Mouse (Mus musculus) forebrain, embryonic 13.5 days (tissue): ENCODE results near the gene Ninj2. TPM values are rescaled to one million over a fixed set of nuclear protein-coding genes. Genes with fewer than 3 reads are reported as not detected.

Experiments
- ATAC-seq: fragments of 200-750 bp; cut with Nextera tagmentation; 2 replicates; pipeline ENCODE4 v1.8.0; 2017
- H3K27ac ChIP-seq: fragments of 300-500 bp; sonication (generic); 2 replicates; pipeline ENCODE4 v1.5.1; 2015; ENCODE audit warnings: inconsistent platforms, mild to moderate bottlenecking, moderate library complexity
- H3K27me3 ChIP-seq: fragments of 300-500 bp; sonication (generic); 2 replicates; pipeline ENCODE4 v1.6.1; 2015; ENCODE audit warnings: mild to moderate bottlenecking, inconsistent platforms
- H3K36me3 ChIP-seq: fragments of 300-500 bp; sonication (generic); 2 replicates; pipeline ENCODE4 v1.6.1; 2015; ENCODE audit warnings: mild to moderate bottlenecking, inconsistent platforms; ENCODE audit not compliant: poor library complexity, severe bottlenecking
- H3K4me1 ChIP-seq: fragments of 300-500 bp; sonication (generic); 2 replicates; pipeline ENCODE4 v1.6.1; 2015; ENCODE audit warnings: inconsistent platforms
- H3K4me2 ChIP-seq: fragments of 300-500 bp; sonication (generic); 2 replicates; pipeline ENCODE4 v1.6.1; 2015; ENCODE audit warnings: inconsistent platforms, mild to moderate bottlenecking, moderate library complexity
- H3K4me3 ChIP-seq: fragments of 300-500 bp; sonication (generic); 2 replicates; pipeline ENCODE4 v1.5.1; 2015; ENCODE audit warnings: mild to moderate bottlenecking, inconsistent platforms
- H3K9ac ChIP-seq: fragments of 300-500 bp; sonication (generic); 2 replicates; pipeline ENCODE4 v1.6.1; 2015; ENCODE audit warnings: mild to moderate bottlenecking, inconsistent platforms
- H3K9me3 ChIP-seq: fragments of 300-500 bp; sonication (generic); replicated peaks from 2 replicates; pipeline ENCODE4 v1.6.1; 2016; ENCODE audit warnings: inconsistent platforms
- WGBS: fragments of 180-500 bp; shearing (Covaris S2); methylation state at CpG from one replicate; pipeline ENCODE4 v1.1.7; 2015; 5-methylcytosine and 5-hydroxymethylcytosine counted together
- polyA plus RNA-seq: library from polyadenylated mRNA; unstranded; fragments of >200 nt; fragmentation: Nextera tagmentation; extraction: Ambion mirVana; gene quantifications from 2 replicates; pipeline ENCODE4 v1.2.1, GENCODE M21; 2015

Ninj2 gene
- polyA plus RNA-seq, 1 experiment from 2014 or later = not detected

- 72% methylated on average over 5 of the region's 5 CpGs for WGBS
- Histone ChIP-seq H3K4me3 (no peak overlapping the region), H3K27ac (no peak overlapping the region), H3K36me3 (no peaks in the 10 kb centered on the region), H3K9ac (no peak overlapping the region), H3K27me3 (no peaks in the 10 kb centered on the region), H3K9me3 (no peaks in the 10 kb centered on the region), H3K4me2 (no peak overlapping the region), H3K4me1 (no peaks in the 10 kb centered on the region)
- ATAC-seq = no peak
These were observed 6.2 kb downstream of the Ninj2 start for GRCm38 (mm10) chr6:120099392-120099791.

GRCm38 (mm10) chr6:120101221-120101620 lies 8.1 kb downstream of the Ninj2 start:
- no peaks in the 10 kb centered on the region for H3K36me3 ChIP-seq
- H3K27me3 ChIP-seq = no peaks in the 10 kb centered on the region
- ATAC-seq = no peak
- 85% methylated on average over 12 of the region's 12 CpGs for WGBS
- no peak overlapping the region for H3K9ac ChIP-seq
- no peaks in the 10 kb centered on the region for H3K9me3 ChIP-seq
- no peak overlapping the region for H3K27ac ChIP-seq
- H3K4me2 ChIP-seq = no peak overlapping the region
- no peak overlapping the region for H3K4me3 ChIP-seq
- no peaks in the 10 kb centered on the region for H3K4me1 ChIP-seq

GRCm38 (mm10) chr6:120101996-120102395 lies 8.8 kb downstream of the Ninj2 start:
- H3K27ac ChIP-seq = no peak overlapping the region
- H3K36me3 ChIP-seq = no peaks in the 10 kb centered on the region
- H3K9ac ChIP-seq = no peak overlapping the region
- H3K9me3 ChIP-seq = no peaks in the 10 kb centered on the region
- no peaks in the 10 kb centered on the region for H3K4me1 ChIP-seq
- H3K27me3 ChIP-seq = no peaks in the 10 kb centered on the region
- ATAC-seq = no peak
- 80% methylated on average over 6 of the region's 6 CpGs for WGBS
- H3K4me3 ChIP-seq = no peak overlapping the region
- H3K4me2 ChIP-seq = no peak overlapping the region

- Histone ChIP-seq H3K4me2 (no peak overlapping the region), H3K4me3 (no peak overlapping the region), H3K27ac (no peak overlapping the region), H3K27me3 (no peaks in the 10 kb centered on the region), H3K4me1 (no peaks in the 10 kb centered on the region), H3K9me3 (no peaks in the 10 kb centered on the region), H3K9ac (no peak overlapping the region), H3K36me3 (no peaks in the 10 kb centered on the region)
- WGBS = 45% methylated on average over 1 of the region's 1 CpGs
- ATAC-seq = no peak
These were observed 10.0 kb downstream of the Ninj2 start for GRCm38 (mm10) chr6:120103104-120103503.

GRCm38 (mm10) chr6:120105055-120105454 lies 11.9 kb downstream of the Ninj2 start:
- Histone ChIP-seq H3K27me3 (no peaks in the 10 kb centered on the region), H3K9me3 (no peaks in the 10 kb centered on the region), H3K27ac (no peak overlapping the region), H3K9ac (no peak overlapping the region), H3K4me3 (no peak overlapping the region), H3K4me2 (no peak overlapping the region), H3K4me1 (no peaks in the 10 kb centered on the region), H3K36me3 (no peaks in the 10 kb centered on the region)
- ATAC-seq = no peak

GRCm38 (mm10) chr6:120107586-120107985 lies 14.4 kb downstream of the Ninj2 start:
- Histone ChIP-seq H3K36me3 (no peaks in the 10 kb centered on the region), H3K27ac (no peak overlapping the region), H3K9me3 (no peaks in the 10 kb centered on the region), H3K27me3 (no peaks in the 10 kb centered on the region), H3K4me1 (peaks cover 8% of the 10 kb centered on the region), H3K4me3 (no peak overlapping the region), H3K9ac (no peak overlapping the region), H3K4me2 (no peak overlapping the region)
- ATAC-seq = no peak
- 73% methylated on average over 5 of the region's 5 CpGs for WGBS

- 75% methylated on average over 6 of the region's 6 CpGs for WGBS
- Histone ChIP-seq H3K27me3 (no peaks in the 10 kb centered on the region), H3K27ac (no peak overlapping the region), H3K4me2 (no peak overlapping the region), H3K4me1 (peaks cover 10% of the 10 kb centered on the region), H3K4me3 (no peak overlapping the region), H3K9me3 (no peaks in the 10 kb centered on the region), H3K9ac (no peak overlapping the region), H3K36me3 (no peaks in the 10 kb centered on the region)
- no peak for ATAC-seq
These were observed 14.9 kb downstream of the Ninj2 start for GRCm38 (mm10) chr6:120108061-120108460.

- H3K4me3 ChIP-seq = no peak overlapping the region
- no peaks in the 10 kb centered on the region for H3K9me3 ChIP-seq
- no peak overlapping the region for H3K4me2 ChIP-seq
- no peak overlapping the region for H3K9ac ChIP-seq
- whole genome bisulfite sequencing = 42% methylated on average over 7 of the region's 7 CpGs
- H3K27ac ChIP-seq = no peak overlapping the region
- H3K4me1 ChIP-seq = peaks cover 10% of the 10 kb centered on the region
- ATAC-seq = no peak
- no peaks in the 10 kb centered on the region for H3K27me3 ChIP-seq
- no peaks in the 10 kb centered on the region for H3K36me3 ChIP-seq
These were observed 16.0 kb downstream of the Ninj2 start for GRCm38 (mm10) chr6:120109173-120109572.

- H3K36me3 ChIP-seq = no peaks in the 10 kb centered on the region
- WGBS = 81% methylated on average over 5 of the region's 5 CpGs
- H3K9me3 ChIP-seq = no peaks in the 10 kb centered on the region
- no peak overlapping the region for H3K27ac ChIP-seq
- H3K9ac ChIP-seq = no peak overlapping the region
- ATAC-seq = no peak
- H3K4me3 ChIP-seq = no peak overlapping the region
- H3K4me1 ChIP-seq = peaks cover 15% of the 10 kb centered on the region
- no peaks in the 10 kb centered on the region for H3K27me3 ChIP-seq
- H3K4me2 ChIP-seq = no peak overlapping the region
These were observed 16.8 kb downstream of the Ninj2 start for GRCm38 (mm10) chr6:120109932-120110331.

GRCm38 (mm10) chr6:120110738-120111409 lies 17.7 kb downstream of the Ninj2 start:
- Histone ChIP-seq H3K36me3 (no peaks in the 10 kb centered on the region), H3K9me3 (no peaks in the 10 kb centered on the region), H3K4me3 (no peak overlapping the region), H3K27me3 (no peaks in the 10 kb centered on the region), H3K4me1 (peaks cover 15% of the 10 kb centered on the region), H3K4me2 (no peak overlapping the region), H3K9ac (no peak overlapping the region), H3K27ac (no peak overlapping the region)
- WGBS = 70% methylated on average over 7 of the region's 7 CpGs
- ATAC-seq = no peak

GRCm38 (mm10) chr6:120111410-120111783 lies 18.2 kb downstream of the Ninj2 start:
- H3K4me3 ChIP-seq = no peak overlapping the region
- no peak overlapping the region for H3K4me2 ChIP-seq
- 78% methylated on average over 3 of the region's 3 CpGs for WGBS
- no peak overlapping the region for H3K27ac ChIP-seq
- no peaks in the 10 kb centered on the region for H3K9me3 ChIP-seq
- ATAC-seq = no peak
- no peak overlapping the region for H3K9ac ChIP-seq
- H3K36me3 ChIP-seq = no peaks in the 10 kb centered on the region
- H3K27me3 ChIP-seq = no peaks in the 10 kb centered on the region
- H3K4me1 ChIP-seq = peaks cover 15% of the 10 kb centered on the region

- no peak overlapping the region for H3K9ac ChIP-seq
- peak overlapping the region; percentile 54 for H3K4me2 ChIP-seq
- 6% methylated on average over 22 of the region's 22 CpGs for whole genome bisulfite sequencing
- no peaks in the 10 kb centered on the region for H3K27me3 ChIP-seq
- H3K36me3 ChIP-seq = no peaks in the 10 kb centered on the region
- peak overlapping the region; percentile 25 for H3K4me3 ChIP-seq
- H3K9me3 ChIP-seq = no peaks in the 10 kb centered on the region
- H3K27ac ChIP-seq = peak overlapping the region; percentile 35; the same call in 1 of the 2 replicates
- ATAC-seq = peak; percentile 96
- peaks cover 15% of the 10 kb centered on the region for H3K4me1 ChIP-seq
These were observed 19.0 kb downstream of the Ninj2 start for GRCm38 (mm10) chr6:120111984-120112803.
